Mouse (Mus musculus): ENCODE measurements at regions not wholly inside any gene's neighbourhood (a gene's known extent, or its start where the extent isn't known, plus 50 kb on each side); places are given as distances from the start of the nearest gene placed in this dataset.

DNA sequence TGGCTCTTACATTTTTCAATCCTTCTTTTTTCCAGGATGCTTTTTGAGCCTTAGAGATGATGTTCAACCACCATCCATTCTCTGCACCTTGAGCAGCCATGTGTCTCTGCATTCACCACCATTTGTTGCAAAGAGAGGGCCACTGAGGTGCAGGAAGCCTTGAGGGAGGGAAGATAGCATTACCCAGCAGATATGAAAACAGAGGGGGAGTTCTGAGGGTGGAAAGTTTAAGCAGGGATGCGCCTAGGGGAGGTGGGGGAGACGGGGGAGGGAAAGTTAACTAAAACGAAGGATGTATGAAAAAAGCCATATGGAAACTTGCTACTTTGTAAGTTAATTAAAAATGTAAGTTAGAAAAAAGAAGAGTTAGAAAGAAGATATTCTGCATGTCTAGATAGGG lies 142.1 kb downstream of the Sec61b start:
- no peak for ATAC-seq (replicated peaks; ENCODE audit: insufficient number of reproducible peaks, low FRiP score, low TSS enrichment, poor library complexity, severe bottlenecking)

DNA sequence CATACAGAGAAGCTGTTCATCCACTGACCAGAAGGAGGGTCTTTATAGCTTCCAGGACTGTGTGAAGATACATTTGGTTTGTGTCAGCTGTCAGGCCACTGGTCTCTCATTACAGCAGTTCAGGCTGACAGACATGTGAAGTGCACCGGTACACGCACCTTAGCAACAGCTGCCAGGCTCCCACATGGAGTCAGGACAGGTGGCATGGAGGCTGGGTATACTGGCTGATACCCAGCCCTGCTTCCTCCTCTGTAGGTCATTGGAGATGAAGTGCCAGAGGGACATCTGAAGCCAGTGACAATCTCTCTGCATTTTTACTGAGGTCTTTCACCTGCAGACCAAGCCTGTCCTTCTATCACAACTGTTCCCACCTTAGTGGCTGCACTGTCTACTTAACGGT lies 146.2 kb downstream of the Sec61b start:
- ATAC-seq (replicated peaks; ENCODE audit: insufficient number of reproducible peaks, low FRiP score, low TSS enrichment, poor library complexity, severe bottlenecking) = no peak

DNA sequence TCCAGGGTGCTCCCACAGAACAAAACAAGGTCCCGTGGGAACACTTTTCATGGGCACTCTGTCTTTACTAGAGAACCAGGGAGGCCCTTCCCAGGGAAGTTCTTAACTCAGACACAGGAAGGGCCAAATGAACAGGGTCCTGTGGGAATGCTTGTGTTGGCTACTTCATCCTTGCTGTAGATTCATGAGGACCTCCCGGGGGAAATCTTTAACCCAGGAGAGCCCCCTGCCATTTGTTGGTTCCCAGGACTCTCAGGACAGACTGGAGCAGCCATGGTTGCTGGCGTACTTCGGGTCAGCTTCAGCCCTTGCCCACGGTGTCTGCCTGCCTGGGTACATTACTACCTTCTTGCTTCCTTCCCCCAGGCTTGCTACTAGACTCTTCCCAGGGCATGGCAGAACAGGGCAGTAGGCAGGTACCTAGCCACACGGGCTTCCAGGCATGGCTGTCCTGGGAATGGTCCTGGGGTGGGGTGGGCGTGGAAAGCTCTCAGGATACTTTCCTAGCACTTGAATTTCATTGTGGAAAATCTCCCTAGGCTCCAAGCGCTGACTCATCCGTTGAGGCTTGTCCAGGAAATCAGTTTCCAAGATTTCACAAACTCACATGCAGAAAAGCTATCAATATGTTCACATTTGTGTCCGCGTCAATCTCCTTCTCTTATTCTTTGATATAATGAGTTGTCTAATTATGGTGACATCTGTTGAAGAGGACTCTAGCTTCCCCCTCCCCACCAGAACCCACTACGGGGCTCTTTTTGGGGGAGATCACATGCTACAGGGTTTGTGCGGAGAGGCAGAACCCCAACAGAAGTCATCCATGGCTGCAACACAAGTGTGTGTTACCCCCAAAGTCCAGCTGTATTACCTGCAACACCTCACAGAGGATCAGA lies 148.6 kb downstream of the Sec61b start:
- no peak for ATAC-seq (replicated peaks; ENCODE audit: insufficient number of reproducible peaks, low FRiP score, low TSS enrichment, poor library complexity, severe bottlenecking)

DNA sequence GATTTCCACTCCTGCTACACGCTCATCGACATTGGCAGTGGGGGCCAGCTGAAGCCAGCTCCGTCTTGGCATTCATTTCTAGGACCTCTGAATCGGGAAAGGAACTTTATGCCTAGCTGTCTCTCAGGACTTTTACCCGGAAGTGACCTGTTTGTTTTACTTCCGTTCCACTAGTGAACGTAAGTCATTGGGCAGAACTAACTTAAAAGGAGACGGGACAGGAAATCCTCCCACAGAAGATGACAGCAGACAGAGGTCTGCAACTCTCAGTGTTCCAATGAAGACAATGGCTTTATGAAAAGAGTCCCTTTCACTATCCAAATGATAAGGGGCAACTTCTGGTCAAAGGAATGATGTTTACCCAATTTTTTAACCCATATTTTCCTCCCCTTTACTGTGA lies 155.5 kb downstream of the Sec61b start:
- ATAC-seq (replicated peaks; ENCODE audit: insufficient number of reproducible peaks, low FRiP score, low TSS enrichment, poor library complexity, severe bottlenecking) = no peak

DNA sequence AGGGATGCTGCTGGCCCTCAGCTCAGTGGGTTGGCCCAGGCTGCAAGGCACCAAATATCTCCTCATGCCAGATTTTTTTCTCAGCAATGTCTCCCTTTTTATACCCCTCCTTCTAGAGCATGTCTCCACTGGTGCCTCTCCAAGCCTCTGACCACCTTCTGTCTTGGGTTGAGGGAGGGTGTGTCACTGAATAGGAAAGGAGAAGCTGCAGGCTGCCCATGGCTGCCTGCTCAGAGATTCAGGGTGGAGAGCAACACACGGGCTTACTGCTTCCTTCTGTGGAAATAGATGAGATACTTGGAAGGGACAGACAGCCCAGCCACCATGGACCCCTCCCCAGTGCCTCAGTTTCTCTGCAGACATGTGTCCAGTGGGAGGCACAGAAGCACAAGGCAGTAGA lies 156.0 kb downstream of the Sec61b start:
- ATAC-seq (replicated peaks; ENCODE audit: insufficient number of reproducible peaks, low FRiP score, low TSS enrichment, poor library complexity, severe bottlenecking) = no peak

DNA sequence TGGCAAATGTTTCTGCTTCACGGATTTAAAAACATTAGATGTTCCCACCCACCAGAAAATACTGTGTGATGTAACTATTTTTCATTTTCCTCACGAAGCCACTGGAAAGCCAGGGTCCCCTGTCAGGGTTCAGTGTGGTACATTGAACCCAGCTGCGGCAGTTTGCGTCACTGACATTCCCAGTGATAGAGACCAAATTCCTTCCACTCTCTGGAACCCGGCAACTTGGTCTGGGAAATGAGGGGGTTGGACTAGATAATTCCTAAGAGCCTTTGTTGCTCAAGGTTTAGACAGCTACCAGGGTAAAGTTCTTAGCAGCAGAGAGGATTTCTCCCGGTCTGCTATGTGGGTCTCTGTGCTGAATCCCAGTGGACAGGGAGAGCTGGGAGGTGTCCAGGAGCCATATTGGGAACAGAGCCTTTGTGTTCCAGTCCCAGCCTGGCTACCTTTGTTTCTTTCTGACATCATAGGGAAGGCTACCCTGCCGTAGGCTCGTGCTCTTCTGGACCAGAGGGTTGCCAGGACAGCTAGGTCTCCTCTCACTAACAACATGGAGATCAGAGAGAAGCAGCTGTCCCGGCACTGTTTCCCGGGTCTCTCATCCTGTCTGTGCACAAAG lies 164.5 kb downstream of the Sec61b start:
- no peak for ATAC-seq (replicated peaks; ENCODE audit: insufficient number of reproducible peaks, low FRiP score, low TSS enrichment, poor library complexity, severe bottlenecking)

DNA sequence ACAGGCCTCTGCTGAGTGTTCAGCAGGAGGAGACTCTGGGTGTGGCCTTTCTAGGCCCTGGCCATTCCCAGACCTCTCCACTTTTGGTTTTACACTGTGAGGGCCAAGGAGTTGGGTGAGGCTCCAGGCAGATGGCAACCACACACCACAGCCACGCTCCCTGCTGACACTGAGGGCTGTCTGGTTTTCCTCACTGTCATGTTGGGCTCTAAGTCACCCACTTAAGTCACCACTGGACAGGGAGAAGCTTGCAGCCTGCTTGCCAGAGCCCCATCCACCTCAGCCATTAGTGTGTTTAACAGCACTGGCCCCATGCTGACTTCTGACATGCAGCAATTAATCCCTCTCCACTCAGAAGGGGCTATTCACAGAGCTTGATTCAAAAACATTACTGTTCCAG lies 170.6 kb downstream of the Sec61b start:
- no peak for ATAC-seq (replicated peaks; ENCODE audit: insufficient number of reproducible peaks, low FRiP score, low TSS enrichment, poor library complexity, severe bottlenecking)

DNA sequence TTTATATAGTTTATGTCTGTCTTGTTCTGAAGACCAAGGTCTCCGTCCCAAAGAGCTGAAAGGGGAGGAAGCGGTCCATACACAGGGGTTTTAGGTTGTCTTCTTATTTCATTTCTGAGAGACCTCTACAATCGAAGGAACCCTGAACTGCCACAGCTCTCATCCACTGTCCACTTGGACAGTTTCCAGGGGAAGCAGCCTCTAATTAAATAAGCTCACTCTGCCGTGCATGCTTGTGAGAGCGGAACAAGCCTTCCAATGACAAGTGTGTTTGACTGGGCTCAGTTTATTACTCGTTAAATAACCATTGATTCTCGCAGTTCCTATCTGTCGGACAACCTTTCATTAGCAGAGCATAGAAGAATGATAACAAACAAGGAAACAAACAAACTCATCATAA lies 174.2 kb downstream of the Sec61b start:
- ATAC-seq (replicated peaks; ENCODE audit: insufficient number of reproducible peaks, low FRiP score, low TSS enrichment, poor library complexity, severe bottlenecking) = no peak

DNA sequence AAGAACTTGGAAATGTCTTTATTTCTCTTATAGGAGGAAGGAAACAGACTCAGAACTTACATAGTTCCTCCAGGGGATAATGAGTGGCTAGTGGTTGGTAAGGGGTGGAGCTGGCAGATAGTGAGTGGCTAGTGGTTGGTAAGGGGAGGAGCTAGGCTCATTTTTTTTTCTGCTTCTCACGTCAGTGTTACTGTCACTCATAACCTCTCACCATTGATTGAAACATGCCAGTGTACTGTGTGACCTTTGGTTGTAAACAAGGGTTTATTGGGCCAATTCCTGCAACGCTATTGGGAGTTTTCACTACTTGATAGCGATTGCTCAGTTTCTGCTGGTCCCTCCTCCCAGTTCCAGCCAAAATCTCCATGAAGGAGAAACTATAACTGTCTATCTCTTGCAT lies 175.5 kb downstream of the Sec61b start:
- no peak for ATAC-seq (replicated peaks; ENCODE audit: insufficient number of reproducible peaks, low FRiP score, low TSS enrichment, poor library complexity, severe bottlenecking)

DNA sequence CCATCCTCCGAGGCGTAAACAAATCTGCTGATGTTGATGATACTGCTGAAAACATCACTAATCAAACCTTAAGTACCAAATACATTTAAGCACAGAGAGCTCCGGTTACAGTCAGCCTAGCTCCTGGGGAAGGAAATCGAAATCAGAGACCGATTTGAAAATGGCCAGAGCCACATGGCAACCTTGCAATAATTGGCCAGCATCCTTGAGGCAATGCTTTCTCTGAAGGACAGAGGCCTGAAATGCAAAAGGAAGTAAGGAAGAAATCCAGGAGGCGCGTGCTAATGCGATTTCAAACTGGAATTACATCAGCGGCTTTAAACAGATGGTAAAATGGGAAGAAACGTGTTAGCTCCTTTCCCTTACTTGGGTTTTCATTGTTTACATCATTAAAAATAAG lies 177.1 kb downstream of the Sec61b start:
- ATAC-seq (replicated peaks; ENCODE audit: insufficient number of reproducible peaks, low FRiP score, low TSS enrichment, poor library complexity, severe bottlenecking) = no peak

DNA sequence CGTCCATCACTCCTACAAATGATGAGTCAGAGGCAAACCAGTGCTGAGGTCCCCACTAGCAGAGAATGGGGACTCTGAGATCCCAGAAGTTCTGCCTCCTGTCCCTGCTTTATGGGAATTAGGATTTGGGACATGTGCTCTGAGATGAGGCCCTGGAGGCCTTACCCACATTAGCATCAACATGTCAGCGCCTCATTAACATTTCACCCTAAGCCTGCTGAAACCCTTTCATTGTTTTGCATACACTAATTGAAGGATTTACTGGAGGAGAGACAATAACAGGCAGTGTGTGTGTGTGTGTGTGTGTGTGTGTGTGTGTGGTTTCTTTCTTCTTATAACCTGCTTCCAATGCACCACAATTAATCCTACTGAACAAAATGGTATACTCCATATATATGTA lies 178.7 kb downstream of the Sec61b start:
- no peak for ATAC-seq (replicated peaks; ENCODE audit: insufficient number of reproducible peaks, low FRiP score, low TSS enrichment, poor library complexity, severe bottlenecking)

DNA sequence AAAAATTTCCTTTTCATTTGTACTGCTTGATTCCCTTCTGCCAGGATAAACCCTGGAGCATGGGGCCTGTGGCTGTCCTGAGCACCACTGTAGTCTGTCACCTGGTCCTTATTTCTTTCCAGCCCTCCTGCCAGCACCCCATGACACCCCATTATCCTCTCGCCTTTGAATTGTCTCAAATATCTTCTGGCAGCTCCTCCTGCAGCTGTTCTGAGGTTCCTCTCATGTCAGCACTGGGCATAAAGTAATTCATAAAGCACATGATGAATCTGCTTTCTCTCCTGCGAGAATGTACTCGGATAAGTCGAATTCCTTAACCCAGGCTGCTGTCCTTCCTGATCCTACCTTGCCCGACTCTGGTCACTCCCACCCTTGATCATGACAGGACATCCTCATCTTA lies 195.1 kb downstream of the Sec61b start:
- ATAC-seq (replicated peaks; ENCODE audit: insufficient number of reproducible peaks, low FRiP score, low TSS enrichment, poor library complexity, severe bottlenecking) = no peak

DNA sequence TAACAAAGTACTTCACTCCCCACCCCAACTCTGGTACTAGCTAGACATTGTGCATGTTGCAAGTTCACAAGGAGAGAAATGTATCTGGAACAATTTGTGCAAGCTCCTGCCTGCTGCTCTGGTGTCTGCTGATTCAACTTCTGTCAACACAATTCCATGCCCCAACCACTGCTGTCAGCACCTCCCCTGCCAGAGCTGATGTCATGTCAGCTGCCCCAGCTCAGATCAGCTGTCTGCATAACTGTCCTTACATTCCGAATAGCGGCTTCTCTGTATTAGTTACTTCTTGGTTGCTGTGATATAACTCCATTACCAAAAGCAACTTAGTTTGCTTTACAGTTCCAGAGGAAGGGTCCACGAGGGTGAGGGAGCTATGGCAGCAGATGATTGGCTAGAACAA lies 196.0 kb downstream of the Sec61b start:
- no peak for ATAC-seq (replicated peaks; ENCODE audit: insufficient number of reproducible peaks, low FRiP score, low TSS enrichment, poor library complexity, severe bottlenecking)

DNA sequence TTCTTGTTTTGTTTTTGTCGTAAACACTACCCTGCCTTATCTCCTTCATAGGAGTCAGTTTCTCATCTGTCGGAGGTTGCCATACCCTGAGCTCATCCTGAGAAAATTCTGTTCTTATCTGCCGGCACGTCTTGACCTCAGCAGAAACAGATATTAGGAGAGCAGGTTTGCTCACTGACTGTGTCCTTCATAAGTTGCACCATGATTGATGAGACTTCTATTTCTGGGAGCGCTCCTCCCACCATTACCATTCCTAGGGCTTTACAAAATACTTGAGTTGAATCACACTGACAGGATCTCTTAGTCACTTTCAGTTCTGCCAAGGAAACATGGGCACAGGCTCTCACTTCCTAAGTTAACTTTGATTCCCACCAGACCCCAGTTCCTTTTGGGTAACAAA lies 196.9 kb downstream of the Sec61b start:
- ATAC-seq (replicated peaks; ENCODE audit: insufficient number of reproducible peaks, low FRiP score, low TSS enrichment, poor library complexity, severe bottlenecking) = no peak

DNA sequence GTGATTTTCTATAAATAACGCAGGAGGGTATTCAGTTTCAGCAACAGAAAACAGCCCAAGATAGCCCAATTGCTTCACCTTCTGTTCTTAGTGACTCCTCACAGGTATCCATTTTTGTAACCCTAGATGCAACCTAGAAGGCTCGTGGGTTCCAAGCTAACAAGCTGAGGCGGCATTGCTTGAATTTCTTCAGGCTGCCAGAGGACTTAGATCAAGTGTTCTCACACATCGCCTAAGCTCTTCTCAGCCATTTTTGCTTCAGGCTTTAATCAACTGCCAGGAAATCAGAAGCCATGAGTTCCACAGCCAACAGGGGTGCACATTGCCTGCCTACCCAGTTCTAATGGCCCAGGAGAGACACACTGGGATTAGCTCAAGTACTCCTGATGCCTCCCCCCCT lies 206.7 kb downstream of the Sec61b start:
- no peak for ATAC-seq (replicated peaks; ENCODE audit: insufficient number of reproducible peaks, low FRiP score, low TSS enrichment, poor library complexity, severe bottlenecking)

DNA sequence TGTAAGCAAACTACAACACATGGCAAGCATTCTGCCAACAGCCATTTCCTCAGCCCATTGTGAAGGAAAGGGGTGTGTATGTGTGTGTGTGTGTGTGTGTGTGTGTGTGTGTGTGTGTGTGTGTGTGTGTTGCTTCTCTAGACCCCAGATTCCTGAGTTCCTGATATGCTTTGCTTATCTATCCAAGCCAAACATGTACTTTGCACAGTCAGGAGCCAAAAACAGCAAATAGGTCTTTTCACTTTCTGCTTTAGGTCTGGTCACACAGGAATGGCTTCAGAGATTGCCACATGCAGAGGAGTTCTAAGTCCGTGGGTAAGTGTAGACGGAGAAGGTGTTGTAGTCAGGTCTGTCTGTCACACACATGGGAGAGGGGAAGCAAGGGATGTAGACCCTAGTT lies 216.7 kb downstream of the Sec61b start:
- no peak for ATAC-seq (replicated peaks; ENCODE audit: insufficient number of reproducible peaks, low FRiP score, low TSS enrichment, poor library complexity, severe bottlenecking)

DNA sequence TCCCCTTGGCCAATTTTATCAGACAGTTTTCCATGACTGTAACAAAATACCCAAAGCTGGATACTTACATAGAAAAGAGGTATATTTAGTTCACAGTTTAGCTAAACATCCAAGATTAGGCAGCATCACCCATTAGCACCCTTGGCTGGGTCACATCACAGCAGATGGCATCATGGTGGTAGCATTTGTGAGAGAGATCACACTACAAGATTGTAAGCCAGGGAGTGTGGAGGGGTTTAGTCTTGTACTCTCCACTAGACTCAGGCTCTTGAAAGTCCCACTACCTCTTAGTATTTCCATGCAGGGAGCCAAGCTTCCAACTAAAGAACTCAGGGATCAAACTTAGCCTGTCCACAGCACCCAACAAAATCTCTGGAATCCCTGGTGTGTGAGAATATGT lies 218.2 kb downstream of the Sec61b start:
- no peak for ATAC-seq (replicated peaks; ENCODE audit: insufficient number of reproducible peaks, low FRiP score, low TSS enrichment, poor library complexity, severe bottlenecking)

DNA sequence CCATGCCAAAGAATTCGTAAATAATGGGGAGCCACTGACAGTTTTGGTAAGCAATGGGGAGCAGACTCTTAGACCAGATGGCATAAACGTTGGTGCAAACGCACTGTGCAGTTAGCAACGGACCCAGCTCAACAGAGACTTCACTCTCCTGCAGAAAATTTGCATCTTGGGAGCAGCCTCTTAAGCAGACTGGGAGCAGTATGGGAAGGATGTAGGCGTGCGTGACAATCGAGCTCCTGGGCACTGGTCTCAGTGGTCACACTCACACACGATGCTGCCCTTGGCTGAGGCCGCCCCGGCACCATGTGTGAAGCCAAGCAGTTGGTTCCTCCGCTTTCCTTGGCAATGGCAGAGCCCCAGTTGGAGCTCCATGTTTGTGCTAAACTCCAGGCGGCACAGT lies 218.8 kb downstream of the Sec61b start:
- no peak for ATAC-seq (replicated peaks; ENCODE audit: insufficient number of reproducible peaks, low FRiP score, low TSS enrichment, poor library complexity, severe bottlenecking)

DNA sequence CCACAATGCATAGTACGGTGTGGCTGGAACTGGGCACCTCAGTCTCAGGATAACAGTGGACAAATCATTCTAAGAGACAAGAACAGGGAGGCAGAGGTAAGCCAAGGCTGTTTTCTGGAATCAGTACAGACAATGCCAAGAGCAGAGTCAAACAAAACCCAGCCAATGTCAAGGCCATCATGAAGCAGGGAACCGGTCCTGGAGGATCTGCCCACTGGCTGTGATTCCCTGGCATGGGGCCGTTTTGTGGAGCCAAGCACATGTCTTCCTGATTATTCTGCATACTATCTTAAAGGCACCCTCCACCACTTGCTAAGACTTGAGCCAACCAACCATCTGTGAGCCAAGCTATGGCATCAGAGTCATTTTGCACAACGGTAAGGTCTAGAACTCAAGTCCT lies 222.6 kb downstream of the Sec61b start:
- ATAC-seq (replicated peaks; ENCODE audit: insufficient number of reproducible peaks, low FRiP score, low TSS enrichment, poor library complexity, severe bottlenecking) = no peak

DNA sequence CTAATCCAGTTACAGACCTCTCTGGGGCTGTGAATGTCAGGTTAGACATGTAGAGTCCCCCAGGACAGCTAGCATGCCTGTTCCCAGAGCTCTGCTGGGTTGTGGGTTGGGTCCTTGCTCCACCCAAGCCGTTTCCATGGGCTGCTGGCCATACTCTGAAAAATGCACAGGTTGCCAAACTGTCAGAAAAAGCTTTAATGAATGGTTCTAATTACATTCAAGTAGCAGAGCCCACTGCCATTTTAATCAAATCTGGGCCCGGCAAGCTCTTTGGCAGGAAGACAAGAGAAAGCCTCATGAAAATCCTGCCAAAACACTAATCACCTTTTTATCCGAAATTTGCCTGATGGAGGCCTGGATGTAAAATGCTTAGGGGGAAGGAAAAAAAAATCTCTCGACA lies 224.1 kb downstream of the Sec61b start:
- no peak for ATAC-seq (replicated peaks; ENCODE audit: insufficient number of reproducible peaks, low FRiP score, low TSS enrichment, poor library complexity, severe bottlenecking)

DNA sequence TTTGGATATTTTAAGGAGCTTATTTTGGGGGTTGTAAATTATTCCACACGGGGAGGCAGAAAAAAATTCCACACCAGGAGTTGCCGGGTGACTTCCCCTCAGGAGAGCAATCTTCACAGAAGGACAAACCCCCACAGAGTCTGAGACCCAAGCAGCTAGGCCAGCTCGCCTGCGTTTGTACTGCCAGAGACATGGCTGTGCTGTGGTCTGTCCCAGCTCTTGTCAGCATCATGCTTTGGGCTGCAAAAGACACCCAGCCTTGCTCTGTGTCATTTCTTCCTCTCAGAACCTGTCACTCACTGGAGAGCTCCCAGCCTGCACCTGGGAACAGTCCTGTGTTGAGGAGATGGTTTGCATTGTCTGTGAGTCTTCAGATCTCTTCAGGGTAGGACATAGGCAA lies 224.5 kb downstream of the Sec61b start:
- no peak for ATAC-seq (replicated peaks; ENCODE audit: insufficient number of reproducible peaks, low FRiP score, low TSS enrichment, poor library complexity, severe bottlenecking)
